ENCODE assay signal across 8 mouse cellular contexts in genomic region chr17:12750591-12751170, GRCm38 (mm10). TPM values are rescaled to one million over a fixed set of nuclear protein-coding genes. Genes with fewer than 3 reads are reported as not detected.
DNase-seq lines count a peak whose midpoint lies in the region; ATAC-seq and TF ChIP-seq lines count a peak whose summit lies in the region.
"Had no signal": no experiment of that assay in that cellular context is flagged by ENCODE, and none has a peak within 500 bp of the region (broad histone marks: within the 10 kb centered on the region; RNA-seq: fewer than 3 reads in every experiment).

No protein-coding gene starts in this region.

- H3K27me3 ChIP-seq in kidney, embryonic 15.5 days: no peaks in the 10 kb centered on the region
- no peaks in the 10 kb centered on the region for H3K27me3 ChIP-seq in myocyte (ENCODE audit: control insufficient read depth, insufficient read depth, insufficient read length)

- TF ChIP-seq POLR2A in embryonic fibroblast, embryonic 13.5 days (IDR thresholded peaks at IDR 0.05; ENCODE audit: low read depth, low read length): no peak
- no peak for TF ChIP-seq POLR2A in myocyte (IDR thresholded peaks at IDR 0.05; ENCODE audit: insufficient read length, low read depth)

- ATAC-seq in kidney, embryonic 15.5 days (replicated peaks; ENCODE audit: low FRiP score): no peak

- peaks cover 23% of the 10 kb centered on the region for H3K36me3 ChIP-seq in kidney, embryonic 15.5 days
- H3K36me3 ChIP-seq in myocyte (ENCODE audit: control insufficient read depth, insufficient read depth): no peaks in the 10 kb centered on the region

- peaks cover 81% of the 10 kb centered on the region for H3K4me1 ChIP-seq in kidney, embryonic 15.5 days
- H3K4me1 ChIP-seq in embryonic fibroblast, embryonic 13.5 days (ENCODE audit: control insufficient read depth, insufficient read depth, low read length): peaks cover 39% of the 10 kb centered on the region

- H3K79me2 ChIP-seq in myocyte (ENCODE audit: control insufficient read depth, insufficient read depth): no peaks in the 10 kb centered on the region

- H3K27ac ChIP-seq in kidney, embryonic 15.5 days: peak overlapping the region; percentile 94
- peak overlapping the region; percentile 85 for H3K27ac ChIP-seq in embryonic fibroblast, embryonic 13.5 days (ENCODE audit: insufficient read depth, low read length)

- H3ac ChIP-seq in myocyte (ENCODE audit: control insufficient read depth, insufficient read length): no peak overlapping the region

- H3K9me3 ChIP-seq in kidney, embryonic 15.5 days (replicated peaks): no peaks in the 10 kb centered on the region

- peak overlapping the region; percentile 31; the same call in 1 of the 2 replicates for H3K4me2 ChIP-seq in kidney, embryonic 15.5 days
- H3K4me2 ChIP-seq in myocyte (ENCODE audit: low read depth): peak overlapping the region; percentile 82

- no peak overlapping the region for H3K4me3 ChIP-seq in kidney, embryonic 15.5 days (replicated peaks)
- no peak overlapping the region for H3K4me3 ChIP-seq in embryonic fibroblast, embryonic 13.5 days (ENCODE audit: insufficient read depth, low read length)
- H3K4me3 ChIP-seq in myocyte: no peak overlapping the region

- 27% methylated on average over 9 of the region's 9 CpGs for WGBS in kidney, embryonic 15.5 days

- TF ChIP-seq CTCF in embryonic fibroblast, embryonic 13.5 days (IDR thresholded peaks at IDR 0.05; ENCODE audit: borderline replicate concordance, insufficient read depth, low read length): no peak

- no peak for DNase-seq in kidney, postnatal 25 days
- DNase-seq in NIH3T3 (ENCODE audit: low read depth): peak; percentile 72
- no peak for DNase-seq in cerebellum, postnatal 25 days
- no peak for DNase-seq in thymus, postnatal 10 days (ENCODE audit: low spot score in 2 of 2)
- DNase-seq: left cerebral cortex, postnatal 4 days had no signal

- H3K9ac ChIP-seq in kidney, embryonic 15.5 days: no peak overlapping the region

TF ChIP-seq in myocyte, 11 proteins besides CTCF, POLR2A, EP300 and RAD21:
- TF ChIP-seq USF1 (IDR thresholded peaks at IDR 0.05; ENCODE audit: low read depth) (no peak), E2F4 (IDR thresholded peaks at IDR 0.05; ENCODE audit: insufficient read depth) (no peak), TCF3 (IDR thresholded peaks at IDR 0.05; ENCODE audit: insufficient read length, low read depth) (peak; percentile 49), MAX (IDR thresholded peaks at IDR 0.05; ENCODE audit: low read depth) (no peak), SRF (IDR thresholded peaks at IDR 0.05; ENCODE audit: control insufficient read depth, insufficient read length, low read depth) (no peak), TCF12 (IDR thresholded peaks at IDR 0.05; ENCODE audit: insufficient read depth, poor library complexity, severe bottlenecking) (peak; percentile 40), REST (IDR thresholded peaks at IDR 0.05; ENCODE audit: insufficient read depth, insufficient read length) (no peak), CEBPB (IDR thresholded peaks at IDR 0.05; ENCODE audit: insufficient read depth, poor library complexity, severe bottlenecking) (no peak), MYOD1 (IDR thresholded peaks at IDR 0.05; ENCODE audit: control insufficient read depth in 1 of 3, insufficient read length in 2 of 3, low read depth in 2 of 3) (peak in 2 of 3 experiments; percentile 76 to 82), POLR2AphosphoS2 (IDR thresholded peaks at IDR 0.05; ENCODE audit: insufficient read length, low read depth) (no peak), MYOG (IDR thresholded peaks at IDR 0.05; ENCODE audit: control insufficient read depth in 1 of 3, insufficient read depth in 1 of 3, insufficient read length in 2 of 3, low read depth in 2 of 3) (peak; percentile 17 to 85 (median 72))

RNA-seq across cellular contexts. Expression of gene Igf2r, which starts 18.8 kb away (rescaled TPM):
- polyA plus RNA-seq in kidney, embryonic 15.5 days (2015; fragmentation: Nextera tagmentation; extraction: Ambion mirVana): 30.1 and 34.6 TPM in 2 replicates
- polyA plus RNA-seq in embryonic fibroblast, embryonic 13.5 days (2011; ENCODE audit: insufficient read length, low read depth, missing spikeins): 246 and 249 TPM in 2 replicates
- 21.6 TPM for polyA plus RNA-seq in myocyte (2012; fragmentation: generic; extraction: Trizol)
